Mouse (Mus musculus) lung, adult 2 months (tissue): ENCODE measurements around the gene Tbx2.

Experiments
- CTCF ChIP-seq: fragments of 200-500 bp; IDR thresholded peaks from 2 replicates; pipeline ENCODE4 v1.5.1; 2011; ENCODE audit warnings: mild to moderate bottlenecking, low read length, control low read depth; ENCODE audit not compliant: insufficient read depth
- POLR2A ChIP-seq: fragments of 200-500 bp; IDR thresholded peaks from 2 replicates; pipeline ENCODE4 v1.6.1; 2011; ENCODE audit warnings: low read depth, mild to moderate bottlenecking, control low read depth, low read length, borderline replicate concordance; ENCODE audit errors: extremely low read depth

GRCm38 (mm10) chr11:85887273-85887672, 54.9 kb downstream of the Tbx2 start:
- TF ChIP-seq POLR2A (no peak), CTCF (no peak)
